Mouse (Mus musculus) lung, adult 2 months (tissue): ENCODE measurements around the gene Rbm34.

Source experiments
- CTCF ChIP-seq: fragments of 200-500 bp; IDR thresholded peaks from 2 replicates; pipeline ENCODE4 v1.5.1; 2011; ENCODE audit warnings: mild to moderate bottlenecking, low read length, control low read depth; ENCODE audit not compliant: insufficient read depth
- POLR2A ChIP-seq: fragments of 200-500 bp; IDR thresholded peaks from 2 replicates; pipeline ENCODE4 v1.6.1; 2011; ENCODE audit warnings: low read depth, mild to moderate bottlenecking, control low read depth, low read length, borderline replicate concordance; ENCODE audit errors: extremely low read depth

- TF ChIP-seq POLR2A (no peak), CTCF (no peak)
Measured at GRCm38 (mm10) chr8:126909371-126909802, 61.5 kb downstream of the Rbm34 start.
